Mouse (Mus musculus) ES-Bruce4 (cell line): ENCODE data around the gene Bbs5.

ENCODE experiments used
- CTCF ChIP-seq: IDR thresholded peaks from one replicate; pipeline ENCODE4 v1.8.1; 2011; ENCODE audit warnings: low read depth, low read length
- POLR2A ChIP-seq: IDR thresholded peaks from one replicate; pipeline ENCODE4 v1.8.1; 2011; ENCODE audit warnings: low read length; ENCODE audit not compliant: insufficient read depth

DNA sequence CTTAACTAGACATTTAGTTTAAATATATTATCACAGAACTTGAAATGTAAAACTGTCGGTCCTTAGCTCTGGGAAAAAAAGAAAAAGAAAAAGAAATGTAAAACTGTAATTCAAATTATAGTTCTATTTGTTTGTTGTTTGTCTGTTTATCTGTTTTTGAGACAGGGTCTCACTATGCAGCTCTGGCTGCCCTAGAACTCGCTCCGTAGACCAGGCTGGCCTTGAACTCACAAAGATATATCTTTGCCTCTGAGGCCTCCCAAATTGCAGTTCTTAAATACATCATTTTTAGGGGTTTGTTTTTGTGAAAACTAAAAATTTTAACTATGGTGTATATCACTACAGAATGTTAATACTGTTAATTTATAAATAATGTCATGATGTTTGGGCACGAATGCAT, 20.7 kb downstream of the Bbs5 start:
- TF ChIP-seq CTCF (no peak), POLR2A (no peak)
